ENCODE assay signal across 18 mouse cellular contexts in genomic region chr13:100568359-100568758, GRCm38 (mm10). TPM values are rescaled to one million over a fixed set of nuclear protein-coding genes. Genes with fewer than 3 reads are reported as not detected.
"Had no signal": no experiment of that assay in that cellular context is flagged by ENCODE, and none has a peak within 500 bp of the region (broad histone marks: within the 10 kb centered on the region; RNA-seq: fewer than 3 reads in every experiment).

No protein-coding gene starts in this region.

- H3K27ac ChIP-seq: lung, embryonic 15.5 days; macrophage; midbrain, embryonic 13.5 days; midbrain, embryonic 15.5 days; neural tube, embryonic 12.5 days; stomach, embryonic 15.5 days had no signal

- H3K4me2 ChIP-seq: lung, embryonic 15.5 days; midbrain, embryonic 11.5 days; midbrain, embryonic 13.5 days; midbrain, embryonic 15.5 days; neural tube, embryonic 12.5 days; stomach, embryonic 15.5 days had no signal

- H3K9ac ChIP-seq: liver, postnatal 0 days; lung, embryonic 15.5 days; midbrain, embryonic 13.5 days; midbrain, embryonic 15.5 days; neural tube, embryonic 12.5 days; stomach, embryonic 15.5 days had no signal

- H3K4me3 ChIP-seq: lung, embryonic 15.5 days; megakaryocyte, embryonic 14.5 days; midbrain, embryonic 13.5 days; midbrain, embryonic 15.5 days; neural tube, embryonic 12.5 days; stomach, embryonic 15.5 days had no signal

- H3K9me3 ChIP-seq: lung, embryonic 15.5 days; midbrain, embryonic 13.5 days; midbrain, embryonic 15.5 days; neural tube, embryonic 12.5 days; stomach, embryonic 15.5 days had no signal

- ATAC-seq: liver, postnatal 0 days; lung, postnatal 0 days; midbrain, embryonic 13.5 days; midbrain, embryonic 15.5 days had no signal

- DNase-seq: liver, postnatal 0 days; lung, adult 2 months; lung, postnatal 14 days; lung, postnatal 36 days; right cerebral cortex, postnatal 14 days; thymus, adult 2 months; thymus, postnatal 25 days; thymus, postnatal 4 days had no signal

- H3K4me1 ChIP-seq: lung, embryonic 15.5 days; midbrain, embryonic 13.5 days; midbrain, embryonic 15.5 days; neural tube, embryonic 12.5 days; stomach, embryonic 15.5 days had no signal

- H3K36me3 ChIP-seq: lung, embryonic 15.5 days; midbrain, embryonic 13.5 days; midbrain, embryonic 15.5 days; neural tube, embryonic 12.5 days; stomach, embryonic 15.5 days had no signal

- H3K27me3 ChIP-seq: lung, embryonic 15.5 days; megakaryocyte, embryonic 14.5 days; midbrain, embryonic 13.5 days; midbrain, embryonic 15.5 days; neural tube, embryonic 12.5 days; stomach, embryonic 15.5 days had no signal

RNA-seq across cellular contexts. Expression of gene Ocln, which starts 15.8 kb away (rescaled TPM):
- total RNA-seq: monocyte, adult 5-6 weeks had no signal
- polyA plus RNA-seq: macrophage had no signal
